Mouse (Mus musculus) embryonic fibroblast, embryonic 13.5 days (primary cell): Measurements from ENCODE around the gene Aldh1b1. TPM values are rescaled to one million over a fixed set of nuclear protein-coding genes. Genes with fewer than 3 reads are reported as not detected.
A peak's percentile ranks its signal among the peaks of the same experiment; 100 is the strongest.

ENCODE experiments used
- H3K27ac ChIP-seq: 2 replicates; pipeline ENCODE4 v1.5.1; 2012; ENCODE audit warnings: low read length, control low read depth, inconsistent platforms; ENCODE audit not compliant: insufficient read depth
- H3K4me1 ChIP-seq: 2 replicates; pipeline ENCODE4 v1.6.1; 2011; ENCODE audit warnings: low read length; ENCODE audit not compliant: control insufficient read depth, insufficient read depth
- H3K4me3 ChIP-seq: 2 replicates; pipeline ENCODE4 v1.5.1; 2011; ENCODE audit warnings: mild to moderate bottlenecking, control low read depth, low read length; ENCODE audit not compliant: insufficient read depth
- CTCF ChIP-seq: IDR thresholded peaks from 2 replicates; pipeline ENCODE4 v1.5.1; 2011; ENCODE audit warnings: mild to moderate bottlenecking, control low read depth, low read length, moderate library complexity, borderline replicate concordance; ENCODE audit not compliant: insufficient read depth
- POLR2A ChIP-seq: IDR thresholded peaks from 2 replicates; pipeline ENCODE4 v1.6.1; 2011; ENCODE audit warnings: low read depth, mild to moderate bottlenecking, control low read depth, low read length, moderate library complexity
- polyA plus RNA-seq: library from polyadenylated mRNA; stranded (reverse); fragments of >200 nt; gene quantifications from 2 replicates; pipeline ENCODE4 v1.2.4, GENCODE M21; 2011; ENCODE audit warnings: low read depth; ENCODE audit not compliant: missing spikeins, insufficient read length

Gene Aldh1b1
- 1.4 and 2.2 TPM in 2 replicates for polyA plus RNA-seq

DNA sequence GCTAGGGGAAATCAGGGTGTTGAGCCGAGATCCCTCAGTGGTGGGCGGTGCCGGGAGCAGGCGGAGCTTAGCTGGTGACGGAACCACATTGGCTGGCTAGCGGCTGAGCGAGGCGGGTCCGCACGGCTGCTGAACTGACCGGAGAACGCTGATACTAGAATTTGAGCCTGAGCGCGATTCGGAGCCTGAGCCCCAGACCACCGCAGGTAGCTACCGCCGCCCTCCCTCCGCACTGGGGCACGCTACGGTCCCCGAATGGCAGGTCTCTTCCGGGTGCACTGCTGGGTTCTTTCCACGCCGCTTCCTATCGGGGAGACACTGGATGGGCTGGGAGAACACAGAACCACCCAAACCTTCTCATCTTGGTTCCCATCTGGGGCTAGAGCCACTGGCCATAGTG lies at the start of gene Aldh1b1:
Aldh1b1 (plus strand) TSS at position 59 of the 400 bp plus-strand sequence.
- no peak within 1 kb of the TSS for H3K27ac ChIP-seq
- peak within 1 kb of the TSS; percentile 43 for H3K4me3 ChIP-seq
- TF ChIP-seq CTCF (no peak), POLR2A (no peak)
- H3K4me1 ChIP-seq = no peaks in the 10 kb centered on the region

DNA sequence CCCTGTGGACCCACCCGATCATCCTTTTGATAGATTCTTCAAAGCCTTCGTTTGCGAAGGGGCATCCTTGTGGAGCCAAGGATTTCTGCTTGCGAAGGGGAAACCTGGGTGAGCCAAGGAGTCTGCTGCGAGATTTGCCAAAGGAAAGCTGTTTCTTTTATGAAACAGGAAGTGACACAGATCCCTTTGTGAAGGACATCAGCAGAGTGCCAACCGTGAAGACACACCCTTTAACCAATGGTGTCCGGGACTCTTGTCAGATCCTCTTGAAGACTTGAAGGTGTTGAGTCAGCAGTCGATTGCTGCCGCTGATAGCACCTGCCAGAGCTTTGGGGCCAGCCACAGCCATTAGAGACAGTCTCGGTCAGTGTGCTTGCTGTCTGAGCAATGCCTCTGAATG lies 49.4 kb upstream of the Aldh1b1 start:
- H3K4me1 ChIP-seq = no peaks in the 10 kb centered on the region
- H3K27ac ChIP-seq = no peak overlapping the region
- H3K4me3 ChIP-seq = no peak overlapping the region
- no peak for TF ChIP-seq CTCF
- TF ChIP-seq POLR2A = no peak

- H3K4me1 ChIP-seq = no peaks in the 10 kb centered on the region
- H3K27ac ChIP-seq = no peak overlapping the region
- TF ChIP-seq POLR2A (no peak), CTCF (no peak)
These were observed 48.3 kb upstream of the Aldh1b1 start for GRCm38 (mm10) chr4:45750477-45750876.

DNA sequence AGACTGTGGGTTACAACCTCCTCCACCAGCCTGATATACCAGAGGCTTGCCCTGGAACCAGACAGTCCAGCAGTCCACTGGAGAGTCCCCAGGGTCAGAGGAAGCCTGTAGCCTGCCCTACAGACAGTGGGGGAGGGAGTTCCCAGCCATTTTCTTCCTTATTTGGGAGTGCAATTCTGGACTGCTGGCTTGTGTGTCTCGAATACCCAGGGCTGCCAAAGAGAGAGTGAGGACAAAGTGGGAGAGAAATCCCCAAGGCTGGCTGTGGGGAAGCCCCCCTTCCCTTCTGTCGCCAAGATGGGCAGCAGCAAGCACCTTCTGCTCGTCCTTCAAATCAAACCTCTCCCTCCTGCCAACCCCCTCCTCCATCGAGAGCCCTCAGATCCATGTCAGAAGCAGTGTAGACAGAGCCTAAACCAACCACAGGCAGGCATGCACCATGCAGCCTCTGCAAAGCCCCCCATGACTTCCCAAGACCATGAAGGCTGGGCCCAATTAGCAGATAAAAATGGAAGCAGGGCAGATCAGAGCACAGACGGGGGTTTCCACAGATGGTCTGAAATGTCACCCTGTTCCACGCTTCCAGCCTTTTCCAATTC lies 45.5 kb upstream of the Aldh1b1 start:
- Histone ChIP-seq H3K4me3 (no peak overlapping the region), H3K4me1 (0 out of 2 replicates have a peak, but pooled peaks cover 2% of the 10 kb centered on the region), H3K27ac (no peak overlapping the region)
- TF ChIP-seq CTCF = no peak
- no peak for TF ChIP-seq POLR2A

More at GRCm38 (mm10) chr4:45750477-45750876, 48.3 kb upstream of the Aldh1b1 start:
- H3K4me3 ChIP-seq = no peak overlapping the region

GRCm38 (mm10) chr4:45754171-45754570 lies 44.7 kb upstream of the Aldh1b1 start:
- 0 out of 2 replicates have a peak, but pooled peaks cover 2% of the 10 kb centered on the region for H3K4me1 ChIP-seq
- H3K4me3 ChIP-seq = no peak overlapping the region
- no peak overlapping the region for H3K27ac ChIP-seq

DNA sequence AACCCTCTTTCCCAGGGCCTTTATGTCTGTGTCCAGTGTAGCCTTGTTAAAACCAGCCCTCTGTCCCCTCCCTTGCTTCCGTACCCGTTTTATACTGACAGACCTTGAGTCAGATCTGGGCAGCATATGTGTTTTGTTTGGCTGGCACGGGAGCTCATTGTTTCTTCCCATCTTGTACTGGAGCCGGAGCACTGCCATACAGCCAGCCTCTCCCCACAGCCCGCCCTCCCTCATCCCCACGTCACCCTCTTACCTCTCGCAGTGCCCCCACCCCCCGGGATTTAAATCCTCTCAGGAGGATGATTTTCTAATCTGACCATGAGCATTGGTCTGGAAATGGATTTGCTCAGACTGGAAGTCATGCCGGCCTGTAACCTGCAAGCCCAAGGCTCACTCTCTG lies 43.7 kb upstream of the Aldh1b1 start:
- H3K4me1 ChIP-seq = 0 out of 2 replicates have a peak, but pooled peaks cover 2% of the 10 kb centered on the region
- no peak overlapping the region for H3K27ac ChIP-seq
- no peak overlapping the region for H3K4me3 ChIP-seq
- TF ChIP-seq CTCF = no peak
- TF ChIP-seq POLR2A = no peak

More at GRCm38 (mm10) chr4:45754171-45754570, 44.7 kb upstream of the Aldh1b1 start:
- no peak for TF ChIP-seq CTCF
- TF ChIP-seq POLR2A = no peak

DNA sequence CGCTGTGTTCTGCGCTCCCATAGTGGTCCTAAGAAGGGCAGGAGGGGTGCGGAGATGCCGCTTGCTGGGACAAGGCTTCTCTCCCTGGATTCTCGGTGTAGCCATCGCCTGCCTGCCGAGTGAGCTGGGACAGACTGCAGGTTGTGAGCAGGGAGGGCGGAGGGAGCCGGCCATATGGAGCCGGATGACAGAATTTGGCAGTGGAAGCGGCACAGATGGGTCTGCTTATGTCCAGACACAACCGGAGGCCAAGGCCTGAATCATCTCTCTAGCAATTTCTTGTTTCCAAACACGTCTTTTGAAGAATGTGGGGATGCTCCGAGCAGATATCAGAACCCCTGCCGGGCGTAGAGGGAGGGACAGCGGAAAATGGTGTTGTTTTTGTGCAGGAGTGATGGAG lies 42.9 kb upstream of the Aldh1b1 start:
- no peak overlapping the region for H3K27ac ChIP-seq
- H3K4me1 ChIP-seq = 0 out of 2 replicates have a peak, but pooled peaks cover 2% of the 10 kb centered on the region
- H3K4me3 ChIP-seq = no peak overlapping the region
- TF ChIP-seq CTCF (no peak), POLR2A (no peak)

- Histone ChIP-seq H3K4me3 (no peak overlapping the region), H3K4me1 (0 out of 2 replicates have a peak, but pooled peaks cover 2% of the 10 kb centered on the region), H3K27ac (no peak overlapping the region)
- no peak for TF ChIP-seq POLR2A
- no peak for TF ChIP-seq CTCF
These were observed 40.9 kb upstream of the Aldh1b1 start for GRCm38 (mm10) chr4:45757941-45758340.

- no peak for TF ChIP-seq CTCF
- TF ChIP-seq POLR2A = no peak
- Histone ChIP-seq H3K4me3 (no peak overlapping the region), H3K27ac (no peak overlapping the region), H3K4me1 (0 out of 2 replicates have a peak, but pooled peaks cover 4% of the 10 kb centered on the region)
These were observed 39.4 kb upstream of the Aldh1b1 start for GRCm38 (mm10) chr4:45759411-45759810.

GRCm38 (mm10) chr4:45762600-45762999 lies 36.2 kb upstream of the Aldh1b1 start:
- Histone ChIP-seq H3K27ac (no peak overlapping the region), H3K4me3 (no peak overlapping the region), H3K4me1 (0 out of 2 replicates have a peak, but pooled peaks cover 3% of the 10 kb centered on the region)
- TF ChIP-seq POLR2A (no peak), CTCF (no peak)

DNA sequence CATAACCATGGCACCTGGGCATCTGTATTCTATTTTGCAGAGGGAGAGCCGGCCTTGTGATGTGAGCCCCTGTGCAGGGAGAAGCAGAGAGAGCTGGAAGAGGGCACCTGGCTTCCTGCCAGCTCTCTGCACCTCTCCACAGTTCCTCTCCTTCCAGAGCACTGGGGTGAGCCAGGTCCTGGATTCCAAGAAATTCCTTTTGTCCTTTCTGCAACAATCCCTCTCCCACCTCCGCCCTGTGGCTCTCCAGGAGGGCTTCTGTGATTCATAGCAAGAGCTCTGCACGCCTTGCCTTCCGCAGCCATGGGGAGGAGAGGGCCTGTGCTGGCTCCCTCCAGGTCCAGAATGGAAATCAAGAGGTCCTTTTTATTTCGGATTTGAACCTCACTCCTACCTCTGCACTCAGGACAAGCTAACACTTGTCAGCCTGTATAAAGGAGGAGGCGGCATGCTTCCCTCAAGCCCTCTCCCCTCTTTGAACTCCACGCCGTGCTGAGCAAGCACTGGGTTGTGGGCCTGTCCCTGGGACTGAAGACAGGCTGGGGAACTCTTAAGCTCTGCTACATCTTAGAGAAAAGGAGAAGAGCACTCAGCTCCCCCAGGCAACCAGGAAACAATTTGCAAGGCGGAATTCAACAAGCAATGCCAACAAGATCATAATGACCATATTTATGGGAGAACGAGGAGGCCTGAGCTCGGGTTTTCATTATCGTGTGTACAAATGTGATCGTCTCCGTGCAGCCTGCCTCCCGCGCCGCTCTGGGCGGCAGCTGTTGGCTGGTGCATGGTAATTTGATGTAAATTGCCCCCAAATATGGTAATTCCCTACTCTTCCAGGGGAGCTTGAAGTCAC lies 35.3 kb upstream of the Aldh1b1 start:
- Histone ChIP-seq H3K27ac (no peak overlapping the region), H3K4me1 (0 out of 2 replicates have a peak, but pooled peaks cover 3% of the 10 kb centered on the region), H3K4me3 (no peak overlapping the region)
- TF ChIP-seq POLR2A = no peak
- no peak for TF ChIP-seq CTCF
